Mouse (Mus musculus): ENCODE data around the gene Rd3l. TPM values are rescaled to one million over a fixed set of nuclear protein-coding genes. Genes with fewer than 3 reads are reported as not detected.

Gene Rd3l
- polyA plus RNA-seq, 1 experiment from 2014 or later: not detected

DNA sequence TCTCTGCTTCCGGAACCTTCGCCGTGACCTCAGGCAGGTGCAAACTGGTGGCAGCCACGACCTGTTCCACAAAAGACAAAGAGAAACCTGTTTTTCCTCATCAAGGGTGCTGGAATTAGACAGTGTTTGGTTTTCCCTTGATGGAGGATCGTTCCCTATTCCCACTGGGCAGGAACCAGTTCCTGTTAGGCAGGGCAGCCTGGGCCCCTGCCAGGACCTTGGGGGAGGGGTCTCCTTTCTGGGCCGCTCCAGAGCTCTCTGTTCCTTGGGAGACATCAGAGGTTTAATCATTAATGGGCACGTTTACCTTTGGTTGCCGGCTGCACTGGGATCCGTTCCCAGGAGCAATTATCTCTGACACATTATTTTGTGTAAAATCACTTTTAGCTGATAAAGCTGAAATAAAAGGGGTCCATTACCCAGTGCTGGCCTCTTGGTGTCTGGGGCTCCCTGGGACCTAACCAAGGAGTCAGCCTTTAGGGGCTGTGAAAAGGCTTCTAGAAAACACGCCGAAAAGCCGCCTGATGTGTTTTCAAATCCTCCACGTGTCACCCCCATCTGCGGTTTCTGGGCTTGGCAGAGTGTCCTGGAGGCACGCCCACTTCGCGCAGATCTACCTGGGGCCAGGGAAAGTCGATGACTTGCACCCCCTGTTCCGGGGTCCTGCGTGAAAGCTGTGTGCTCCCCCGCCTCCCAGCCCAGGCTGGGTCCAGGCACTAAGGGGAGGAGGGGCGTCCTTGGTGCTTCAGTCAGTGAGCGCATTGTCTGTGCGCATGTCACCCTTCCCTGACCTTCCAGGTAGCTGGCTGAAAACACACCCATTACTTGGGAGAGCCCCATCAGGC is 44.2 kb downstream of the Rd3l start:
- Histone ChIP-seq H3K27me3 (no peaks in the 10 kb centered on the region), H3K9me3 (no peaks in the 10 kb centered on the region), H3K36me3 (no peaks in the 10 kb centered on the region), H3K27ac (replicated peaks) (no peak overlapping the region), H3K9ac (replicated peaks) (no peak overlapping the region), H3K4me2 (replicated peaks) (no peak overlapping the region), H3K4me3 (no peak overlapping the region), H3K4me1 (peaks cover 19% of the 10 kb centered on the region; the same call in 1 of the 2 replicates)
- 57% methylated on average over 24 of the region's 24 CpGs for WGBS
- no peak for ATAC-seq (ENCODE audit: low FRiP score, low read depth)

DNA sequence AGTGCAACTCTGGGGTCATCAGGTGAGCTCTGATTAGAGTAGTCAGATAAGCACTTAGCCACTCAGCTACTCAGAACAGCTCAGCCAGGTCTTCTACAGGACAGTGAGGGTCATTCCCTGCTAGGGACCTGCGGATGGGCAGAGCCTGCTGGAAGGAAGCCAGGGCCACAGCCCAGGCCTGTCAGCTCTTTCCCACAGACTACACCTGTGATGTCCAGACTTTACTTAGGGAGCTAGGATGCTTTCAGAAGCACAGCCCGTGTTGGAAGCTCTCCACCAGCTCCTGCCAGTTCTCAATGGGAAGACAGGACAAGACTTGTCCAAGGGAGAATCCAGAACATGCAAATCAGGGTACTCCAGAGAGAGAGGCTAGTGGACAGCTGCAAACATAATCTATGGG is 47.1 kb downstream of the Rd3l start:
- Histone ChIP-seq H3K27me3 (no peaks in the 10 kb centered on the region), H3K9ac (replicated peaks) (no peak overlapping the region), H3K4me2 (replicated peaks) (no peak overlapping the region), H3K27ac (replicated peaks) (no peak overlapping the region), H3K4me1 (peaks cover 19% of the 10 kb centered on the region; the same call in 1 of the 2 replicates), H3K9me3 (no peaks in the 10 kb centered on the region), H3K4me3 (no peak overlapping the region), H3K36me3 (no peaks in the 10 kb centered on the region)
- ATAC-seq (ENCODE audit: low FRiP score, low read depth): no peak
- 82% methylated on average over 2 of the region's 2 CpGs for WGBS

DNA sequence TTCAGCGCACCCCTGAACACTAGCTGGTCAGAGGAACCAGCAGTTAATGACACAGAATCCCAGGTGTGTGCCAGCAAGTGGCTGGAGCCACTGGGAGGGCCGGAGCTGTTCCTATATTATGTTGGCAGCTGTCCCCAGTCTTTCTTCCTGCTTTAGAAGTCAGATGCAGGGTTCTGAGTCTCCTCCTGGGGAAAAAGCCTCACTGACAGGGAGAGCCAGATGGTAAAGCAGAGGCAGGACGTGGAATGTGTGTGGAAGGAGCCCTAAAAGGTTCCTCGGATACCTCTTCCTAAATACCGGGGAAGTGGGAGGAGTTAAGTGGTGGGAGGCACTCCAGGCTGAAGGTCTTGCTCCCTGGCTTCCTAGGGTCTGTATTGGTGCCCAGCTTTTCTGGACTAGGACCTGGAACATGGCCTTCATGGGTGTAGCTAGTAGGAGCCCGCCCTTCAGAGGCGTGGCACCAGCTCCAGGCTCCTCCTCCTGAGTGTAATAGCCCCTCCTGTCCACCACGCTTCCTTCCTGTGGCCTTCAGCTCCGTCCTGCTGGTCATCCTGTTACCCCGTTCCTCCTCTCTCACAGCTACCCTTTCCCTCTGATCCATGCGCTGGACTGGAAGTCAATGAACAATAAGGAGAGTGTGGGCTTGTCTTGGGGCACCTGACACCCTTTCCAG is 47.9 kb downstream of the Rd3l start:
- no peak for ATAC-seq (ENCODE audit: low FRiP score, low read depth)
- Histone ChIP-seq H3K27ac (replicated peaks) (no peak overlapping the region), H3K4me3 (no peak overlapping the region), H3K9me3 (no peaks in the 10 kb centered on the region), H3K9ac (replicated peaks) (no peak overlapping the region), H3K27me3 (no peaks in the 10 kb centered on the region; the same call in 1 of the 2 replicates), H3K4me1 (peaks cover 19% of the 10 kb centered on the region; the same call in 1 of the 2 replicates), H3K4me2 (replicated peaks) (no peak overlapping the region), H3K36me3 (no peaks in the 10 kb centered on the region)
- WGBS: 63% methylated on average over 11 of the region's 11 CpGs

DNA sequence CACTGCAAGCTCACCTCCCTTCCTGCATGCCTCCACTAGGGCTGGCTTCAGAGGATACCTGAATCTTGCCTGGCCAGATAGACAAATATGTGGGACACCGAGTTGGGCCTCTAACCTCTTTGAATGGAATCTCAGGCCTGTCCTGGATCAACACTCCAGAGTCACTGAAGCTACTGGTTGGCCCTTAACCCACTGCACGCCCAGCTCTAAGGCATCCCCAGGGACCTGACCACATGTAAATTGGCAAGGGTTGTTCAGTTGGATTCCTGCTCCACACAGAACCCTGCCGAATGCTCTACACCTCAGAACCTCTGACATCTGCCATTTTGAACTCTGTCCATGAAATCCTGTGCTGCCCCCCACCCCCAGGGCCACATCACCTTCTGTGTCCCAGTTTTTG is 48.6 kb downstream of the Rd3l start:
- peaks cover 16% of the 10 kb centered on the region; the same call in 1 of the 2 replicates for H3K4me1 ChIP-seq
- no peaks in the 10 kb centered on the region; the same call in 1 of the 2 replicates for H3K27me3 ChIP-seq
- no peak overlapping the region for H3K27ac ChIP-seq (replicated peaks)
- WGBS: 66% methylated on average over 3 of the region's 3 CpGs
- no peaks in the 10 kb centered on the region for H3K36me3 ChIP-seq
- no peaks in the 10 kb centered on the region for H3K9me3 ChIP-seq
- ATAC-seq (ENCODE audit: low FRiP score, low read depth): no peak
- H3K4me2 ChIP-seq (replicated peaks): no peak overlapping the region
- H3K4me3 ChIP-seq: no peak overlapping the region
- no peak overlapping the region for H3K9ac ChIP-seq (replicated peaks)

DNA sequence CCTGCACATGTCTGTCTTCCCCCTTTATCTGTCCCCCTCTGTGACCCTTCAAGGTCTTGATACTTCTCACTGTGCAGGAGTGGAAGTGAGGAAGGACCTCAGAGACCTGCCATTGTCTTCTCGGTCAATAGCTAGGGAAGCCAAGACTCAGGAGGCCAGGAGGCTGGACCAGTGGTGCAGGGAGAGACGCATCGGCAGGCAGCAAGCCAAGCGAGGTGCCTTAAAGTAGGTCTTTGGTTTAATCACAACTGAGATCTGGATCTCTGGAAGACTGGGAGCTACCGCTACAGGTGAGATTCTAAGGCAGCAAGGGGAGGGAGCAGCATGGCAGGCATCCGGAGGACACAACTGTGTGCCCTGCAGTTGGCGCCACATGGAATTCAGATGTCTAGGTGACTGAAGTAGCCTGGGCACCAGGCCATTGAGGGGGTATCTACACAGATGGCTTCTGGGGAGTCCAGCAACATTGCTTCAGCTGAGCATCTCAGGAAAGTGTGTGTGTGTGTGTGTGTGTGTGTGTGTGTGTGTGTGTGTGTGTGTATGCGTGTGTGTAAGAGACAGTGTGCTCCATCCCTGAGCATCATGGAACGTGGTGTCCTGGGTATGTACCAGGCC is 49.6 kb downstream of the Rd3l start:
- no peak overlapping the region for H3K4me2 ChIP-seq (replicated peaks)
- ATAC-seq (ENCODE audit: low FRiP score, low read depth): no peak
- H3K9me3 ChIP-seq: no peaks in the 10 kb centered on the region
- 82% methylated on average over 9 of the region's 9 CpGs for WGBS
- H3K36me3 ChIP-seq: no peaks in the 10 kb centered on the region
- H3K4me1 ChIP-seq: 0 out of 2 replicates have a peak, but pooled peaks cover 11% of the 10 kb centered on the region
- no peaks in the 10 kb centered on the region; the same call in 1 of the 2 replicates for H3K27me3 ChIP-seq
- H3K27ac ChIP-seq (replicated peaks): no peak overlapping the region
- no peak overlapping the region for H3K4me3 ChIP-seq
- H3K9ac ChIP-seq (replicated peaks): no peak overlapping the region

Other genes with a start within 250 kb of the Rd3l start
- gene Klc1, start 222.5 kb downstream of the Rd3l start, polyA plus RNA-seq (2016; fragmentation: Nextera tagmentation; extraction: Ambion mirVana): 382 and 402 TPM in 2 replicates
- 7.4 and 7.9 TPM in 2 replicates for gene Xrcc3, start 167.4 kb downstream of the Rd3l start, polyA plus RNA-seq (2016; fragmentation: Nextera tagmentation; extraction: Ambion mirVana)
- gene Zfyve21, start 167.1 kb downstream of the Rd3l start, polyA plus RNA-seq (2016; fragmentation: Nextera tagmentation; extraction: Ambion mirVana): 54.1 and 57.5 TPM in 2 replicates
- 11.6 and 12.8 TPM in 2 replicates for gene Ppp1r13b, start 73.2 kb downstream of the Rd3l start, polyA plus RNA-seq (2016; fragmentation: Nextera tagmentation; extraction: Ambion mirVana)
- 589 and 602 TPM in 2 replicates for gene Atp5mpl, start 14.3 kb downstream of the Rd3l start, polyA plus RNA-seq (2016; fragmentation: Nextera tagmentation; extraction: Ambion mirVana)
- 0.76 and 0.79 TPM in 2 replicates for gene Tdrd9, start 9.8 kb downstream of the Rd3l start, polyA plus RNA-seq (2016; fragmentation: Nextera tagmentation; extraction: Ambion mirVana)
- gene Aspg, start 125.4 kb upstream of the Rd3l start, polyA plus RNA-seq (2016; fragmentation: Nextera tagmentation; extraction: Ambion mirVana): 0.51 and 0.56 TPM in 2 replicates
- 10.0 and 10.1 TPM in 2 replicates for gene Kif26a, start 164.9 kb upstream of the Rd3l start, polyA plus RNA-seq (2016; fragmentation: Nextera tagmentation; extraction: Ambion mirVana)

Data from midbrain, embryonic 12.5 days (tissue).